Mouse (Mus musculus) forebrain, embryonic 15.5 days (tissue): ENCODE data around the gene Ebf1. TPM values are rescaled to one million over a fixed set of nuclear protein-coding genes. Genes with fewer than 3 reads are reported as not detected.

ENCODE experiments used
- ATAC-seq: fragments of 200-750 bp; cut with Nextera tagmentation; replicated peaks from 2 replicates; pipeline ENCODE4 v1.8.0; 2017; ENCODE audit warnings: mild to moderate bottlenecking, moderate TSS enrichment, moderate library complexity
- H3K27ac ChIP-seq: fragments of 300-500 bp; sonication (generic); replicated peaks from 2 replicates; pipeline ENCODE4 v1.5.1; 2015; ENCODE audit warnings: mild to moderate bottlenecking, inconsistent platforms
- H3K27me3 ChIP-seq: fragments of 300-500 bp; sonication (generic); 2 replicates; pipeline ENCODE4 v1.6.1; 2015; ENCODE audit warnings: inconsistent platforms
- H3K36me3 ChIP-seq: fragments of 300-500 bp; sonication (generic); 2 replicates; pipeline ENCODE4 v1.6.1; 2015; ENCODE audit warnings: mild to moderate bottlenecking, inconsistent platforms
- H3K4me1 ChIP-seq: fragments of 300-500 bp; sonication (generic); 2 replicates; pipeline ENCODE4 v1.6.1; 2015; ENCODE audit warnings: inconsistent platforms
- H3K4me2 ChIP-seq: fragments of 300-500 bp; sonication (generic); replicated peaks from 2 replicates; pipeline ENCODE4 v1.6.1; 2015; ENCODE audit warnings: mild to moderate bottlenecking, inconsistent platforms
- H3K4me3 ChIP-seq: fragments of 300-500 bp; sonication (generic); 2 replicates; pipeline ENCODE4 v1.5.1; 2015; ENCODE audit warnings: mild to moderate bottlenecking, inconsistent platforms
- H3K9ac ChIP-seq: fragments of 300-500 bp; sonication (generic); replicated peaks from 2 replicates; pipeline ENCODE4 v1.6.1; 2015; ENCODE audit warnings: mild to moderate bottlenecking, inconsistent platforms
- H3K9me3 ChIP-seq: fragments of 300-500 bp; sonication (generic); 2 replicates; pipeline ENCODE4 v1.6.1; 2016; ENCODE audit warnings: inconsistent platforms
- WGBS: fragments of 180-500 bp; shearing (Covaris S2); methylation state at CpG from one replicate; pipeline ENCODE4 v1.1.7; 2015; ENCODE audit warnings: mixed read lengths; 5-methylcytosine and 5-hydroxymethylcytosine counted together
- polyA plus RNA-seq: library from polyadenylated mRNA; unstranded; fragments of >200 nt; fragmentation: Nextera tagmentation; extraction: Ambion mirVana; gene quantifications from 2 replicates; pipeline ENCODE4 v1.2.1, GENCODE M21; 2015

The Ebf1 gene
- polyA plus RNA-seq, 1 experiment from 2014 or later = 35.6 TPM

- 79% methylated on average over 4 of the region's 4 CpGs for WGBS
- H3K36me3 ChIP-seq = no peaks in the 10 kb centered on the region
- ATAC-seq = no peak
- no peak overlapping the region for H3K27ac ChIP-seq
- H3K9me3 ChIP-seq = no peaks in the 10 kb centered on the region
- no peak overlapping the region for H3K4me2 ChIP-seq
- H3K4me3 ChIP-seq = no peak overlapping the region
- H3K9ac ChIP-seq = no peak overlapping the region
- H3K27me3 ChIP-seq = no peaks in the 10 kb centered on the region
- H3K4me1 ChIP-seq = no peaks in the 10 kb centered on the region
These were observed 326.7 kb downstream of the Ebf1 start for GRCm38 (mm10) chr11:44943781-44944180.

DNA sequence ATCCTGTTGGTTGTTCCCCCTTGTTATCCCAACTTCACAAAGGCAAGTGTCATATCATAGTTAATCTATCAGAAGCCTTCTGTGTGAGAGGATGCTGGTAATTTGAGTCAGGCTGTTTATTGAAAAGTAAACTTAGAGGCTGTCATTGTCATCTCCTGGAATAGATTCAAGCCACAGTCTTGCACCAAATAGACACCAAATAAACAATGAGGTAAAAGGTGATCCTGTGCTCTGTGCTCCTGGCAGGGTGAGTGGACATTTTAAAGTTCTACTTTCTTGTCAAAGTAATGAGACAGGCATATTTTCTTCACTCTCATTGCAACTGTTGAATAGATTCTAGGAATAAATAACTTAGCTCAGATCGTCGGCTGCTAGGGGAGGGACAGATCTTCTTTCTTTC is 327.3 kb downstream of the Ebf1 start:
- Histone ChIP-seq H3K4me3 (no peak overlapping the region), H3K27me3 (no peaks in the 10 kb centered on the region), H3K36me3 (no peaks in the 10 kb centered on the region), H3K4me1 (no peaks in the 10 kb centered on the region), H3K9me3 (no peaks in the 10 kb centered on the region), H3K9ac (no peak overlapping the region), H3K4me2 (no peak overlapping the region), H3K27ac (no peak overlapping the region)
- 74% methylated on average over 2 of the region's 2 CpGs for WGBS
- ATAC-seq = no peak

GRCm38 (mm10) chr11:44946618-44947017 is 329.5 kb downstream of the Ebf1 start:
- no peak for ATAC-seq
- no peak overlapping the region for H3K4me2 ChIP-seq
- no peaks in the 10 kb centered on the region for H3K36me3 ChIP-seq
- no peak overlapping the region for H3K4me3 ChIP-seq
- no peaks in the 10 kb centered on the region for H3K9me3 ChIP-seq
- no peak overlapping the region for H3K9ac ChIP-seq
- H3K4me1 ChIP-seq = no peaks in the 10 kb centered on the region
- H3K27me3 ChIP-seq = no peaks in the 10 kb centered on the region
- 85% methylated on average over 3 of the region's 3 CpGs for WGBS
- no peak overlapping the region for H3K27ac ChIP-seq

GRCm38 (mm10) chr11:44948541-44948940 is 331.4 kb downstream of the Ebf1 start:
- no peak for ATAC-seq
- 86% methylated on average over 6 of the region's 6 CpGs for WGBS
- H3K9me3 ChIP-seq = no peaks in the 10 kb centered on the region

DNA sequence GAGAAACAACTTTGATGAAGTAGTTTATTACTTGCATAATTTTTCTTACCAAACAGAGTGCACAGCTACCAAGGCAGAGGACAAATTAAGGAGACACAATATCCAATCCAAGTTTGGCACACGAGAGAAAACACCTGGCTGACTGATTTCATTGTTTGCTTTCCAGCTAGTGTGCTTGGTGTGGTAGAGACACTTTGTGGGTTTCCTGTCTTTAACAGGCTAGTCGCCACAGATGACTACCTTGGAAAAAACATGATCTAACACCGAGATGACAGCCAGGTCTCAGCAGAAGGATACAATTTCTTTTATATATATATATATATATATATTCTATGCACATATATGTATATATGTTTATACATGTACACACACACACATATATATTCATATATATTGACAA is 332.0 kb downstream of the Ebf1 start:
- no peaks in the 10 kb centered on the region for H3K4me1 ChIP-seq
- H3K27me3 ChIP-seq = no peaks in the 10 kb centered on the region
- H3K9me3 ChIP-seq = no peaks in the 10 kb centered on the region
- no peak overlapping the region for H3K4me2 ChIP-seq
- H3K36me3 ChIP-seq = no peaks in the 10 kb centered on the region
- WGBS = 85% methylated on average over 3 of the region's 3 CpGs
- H3K27ac ChIP-seq = no peak overlapping the region
- no peak for ATAC-seq
- no peak overlapping the region for H3K4me3 ChIP-seq
- H3K9ac ChIP-seq = no peak overlapping the region

More at GRCm38 (mm10) chr11:44948541-44948940, 331.4 kb downstream of the Ebf1 start:
- Histone ChIP-seq H3K36me3 (no peaks in the 10 kb centered on the region), H3K27me3 (no peaks in the 10 kb centered on the region), H3K4me3 (no peak overlapping the region), H3K27ac (no peak overlapping the region), H3K4me1 (no peaks in the 10 kb centered on the region), H3K9ac (no peak overlapping the region), H3K4me2 (no peak overlapping the region)

DNA sequence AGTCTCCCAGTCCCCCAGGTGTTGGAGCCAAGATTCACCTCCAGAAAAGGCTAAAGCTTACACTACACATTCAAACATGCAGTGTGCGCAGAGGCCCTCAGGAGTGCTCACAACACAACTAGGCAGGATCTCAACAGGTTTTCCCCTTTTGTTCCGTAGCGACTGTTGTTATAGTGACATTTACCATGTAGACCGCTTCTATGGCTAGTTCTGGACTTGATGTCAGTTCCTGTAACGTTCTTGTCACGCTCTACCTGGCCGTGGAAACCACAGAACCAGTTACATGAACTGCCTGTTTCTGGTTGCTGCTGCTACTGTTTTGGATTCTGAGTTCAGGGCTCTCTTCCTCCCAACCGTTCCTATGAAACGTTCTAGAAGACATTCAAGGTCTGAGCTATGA is 333.2 kb downstream of the Ebf1 start:
- Histone ChIP-seq H3K4me3 (no peak overlapping the region), H3K9ac (no peak overlapping the region), H3K27ac (no peak overlapping the region), H3K9me3 (no peaks in the 10 kb centered on the region), H3K27me3 (no peaks in the 10 kb centered on the region), H3K4me2 (no peak overlapping the region), H3K4me1 (no peaks in the 10 kb centered on the region), H3K36me3 (no peaks in the 10 kb centered on the region)
- ATAC-seq = no peak
- WGBS = 91% methylated on average over 9 of the region's 9 CpGs

DNA sequence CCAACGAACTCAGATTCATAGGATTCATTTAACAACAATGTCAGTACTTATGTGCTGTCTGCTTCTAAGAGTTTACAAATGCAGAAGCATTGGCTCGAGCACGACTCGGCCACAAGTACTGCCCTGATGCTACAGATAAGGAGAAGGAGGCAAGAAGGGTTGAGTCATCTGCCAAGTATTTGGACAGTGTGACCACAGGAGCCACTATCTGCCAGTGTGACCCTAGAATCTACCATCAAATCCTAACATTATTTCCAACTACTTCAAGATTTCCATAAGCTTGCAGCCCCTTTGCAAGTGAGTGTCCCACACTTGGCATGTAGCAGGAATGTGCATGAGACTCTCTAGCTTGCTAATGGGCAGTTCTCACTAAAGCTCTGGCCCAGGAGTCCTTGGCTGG is 334.4 kb downstream of the Ebf1 start:
- Histone ChIP-seq H3K4me1 (no peaks in the 10 kb centered on the region), H3K27me3 (no peaks in the 10 kb centered on the region), H3K36me3 (no peaks in the 10 kb centered on the region), H3K9me3 (no peaks in the 10 kb centered on the region), H3K27ac (no peak overlapping the region), H3K4me2 (no peak overlapping the region), H3K9ac (no peak overlapping the region), H3K4me3 (no peak overlapping the region)
- no peak for ATAC-seq
- WGBS = 90% methylated on average over 4 of the region's 4 CpGs

- Histone ChIP-seq H3K36me3 (no peaks in the 10 kb centered on the region), H3K9me3 (no peaks in the 10 kb centered on the region), H3K4me2 (no peak overlapping the region), H3K9ac (no peak overlapping the region), H3K4me3 (no peak overlapping the region), H3K27me3 (no peaks in the 10 kb centered on the region), H3K27ac (no peak overlapping the region), H3K4me1 (no peaks in the 10 kb centered on the region)
- ATAC-seq = no peak
- 74% methylated on average over 1 of the region's 1 CpGs for WGBS
These were observed 336.2 kb downstream of the Ebf1 start for GRCm38 (mm10) chr11:44953337-44953736.

DNA sequence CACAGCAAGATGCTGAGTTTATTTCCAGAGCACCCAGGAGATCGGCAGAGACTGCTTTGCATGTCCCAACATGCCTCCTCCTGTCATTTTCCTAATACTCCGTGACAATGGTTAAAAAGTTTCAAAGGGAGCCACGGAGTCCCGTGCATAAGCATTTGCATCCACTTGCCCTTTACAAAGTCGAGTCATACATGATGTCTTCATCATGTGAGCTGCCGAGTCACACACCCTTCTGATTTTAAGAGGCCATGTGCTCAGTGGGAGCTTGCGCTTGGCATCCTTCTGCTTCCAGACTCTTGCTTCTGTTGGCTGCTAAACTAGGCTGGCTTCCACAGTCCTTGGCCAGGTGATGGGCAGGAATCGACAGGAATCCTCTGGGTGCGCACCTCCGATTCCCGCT is 336.7 kb downstream of the Ebf1 start:
- Histone ChIP-seq H3K9me3 (no peaks in the 10 kb centered on the region), H3K9ac (no peak overlapping the region), H3K4me2 (no peak overlapping the region), H3K36me3 (no peaks in the 10 kb centered on the region), H3K4me1 (no peaks in the 10 kb centered on the region), H3K27me3 (no peaks in the 10 kb centered on the region), H3K4me3 (no peak overlapping the region), H3K27ac (no peak overlapping the region)
- no peak for ATAC-seq
- WGBS = 84% methylated on average over 11 of the region's 11 CpGs

- Histone ChIP-seq H3K4me3 (no peak overlapping the region), H3K27me3 (no peaks in the 10 kb centered on the region), H3K9me3 (no peaks in the 10 kb centered on the region), H3K4me1 (no peaks in the 10 kb centered on the region), H3K27ac (no peak overlapping the region), H3K9ac (no peak overlapping the region), H3K36me3 (no peaks in the 10 kb centered on the region), H3K4me2 (no peak overlapping the region)
- ATAC-seq = no peak
- WGBS = 86% methylated on average over 7 of the region's 7 CpGs
These were observed 337.2 kb downstream of the Ebf1 start for GRCm38 (mm10) chr11:44954362-44954761.

DNA sequence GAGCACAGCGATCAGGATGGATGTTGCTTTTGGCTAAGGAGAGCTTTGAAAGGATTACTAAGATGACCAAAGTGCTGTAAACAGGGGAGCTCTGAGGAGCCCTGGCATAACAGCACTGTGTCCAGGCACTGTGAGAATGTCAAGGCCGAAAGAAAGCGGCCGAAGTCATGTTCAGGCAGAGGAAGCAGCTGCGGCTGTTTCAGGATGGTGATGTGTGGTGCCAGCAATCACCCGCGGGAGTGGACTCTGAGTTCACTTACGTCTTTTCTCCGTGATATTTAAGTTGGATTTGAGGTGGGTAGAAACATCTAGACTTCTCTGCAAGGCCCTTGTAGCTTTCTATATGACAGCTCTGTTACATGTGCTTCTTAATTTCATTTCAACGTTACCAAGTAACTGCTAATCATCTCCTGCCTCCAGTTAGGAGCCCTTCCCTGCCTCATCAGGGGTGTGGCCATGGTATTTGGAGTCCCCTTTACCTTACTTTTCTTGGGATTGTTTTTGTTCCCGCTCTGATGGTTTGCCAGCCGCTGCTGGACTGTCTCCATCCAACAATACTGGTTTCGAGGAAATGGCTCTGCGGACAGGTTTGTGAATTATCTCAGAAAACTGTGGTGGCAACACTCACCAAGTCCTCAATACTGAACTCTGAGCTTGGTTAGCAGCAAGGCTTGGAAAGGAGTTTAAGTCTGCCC is 345.8 kb downstream of the Ebf1 start:
- Histone ChIP-seq H3K27me3 (no peaks in the 10 kb centered on the region), H3K9ac (no peak overlapping the region), H3K4me2 (no peak overlapping the region), H3K4me3 (no peak overlapping the region), H3K4me1 (no peaks in the 10 kb centered on the region), H3K36me3 (no peaks in the 10 kb centered on the region), H3K27ac (no peak overlapping the region), H3K9me3 (no peaks in the 10 kb centered on the region)
- WGBS = 81% methylated on average over 14 of the region's 14 CpGs
- ATAC-seq = no peak

DNA sequence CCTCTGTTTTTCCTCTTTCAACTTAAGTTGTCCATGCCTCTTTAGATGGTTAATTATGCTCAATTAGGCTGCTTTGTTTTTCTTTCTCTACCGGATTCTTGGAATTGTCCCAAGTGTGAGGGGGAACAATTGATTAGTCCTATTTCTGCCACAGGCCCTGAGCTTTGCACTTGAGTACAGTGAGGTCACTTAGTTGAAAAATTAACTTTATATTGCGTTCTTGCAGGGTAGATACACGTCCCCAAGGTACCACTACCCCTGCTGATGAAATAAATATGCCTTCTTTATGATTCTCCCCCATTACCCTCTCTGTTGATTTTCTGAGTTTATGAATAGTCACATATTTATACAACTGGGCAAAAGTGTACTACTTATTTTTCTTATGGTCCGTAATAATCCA is 351.9 kb downstream of the Ebf1 start:
- Histone ChIP-seq H3K4me1 (no peaks in the 10 kb centered on the region), H3K9me3 (no peaks in the 10 kb centered on the region), H3K36me3 (no peaks in the 10 kb centered on the region), H3K27ac (no peak overlapping the region), H3K9ac (no peak overlapping the region), H3K4me3 (no peak overlapping the region), H3K4me2 (no peak overlapping the region), H3K27me3 (0 out of 2 replicates have a peak, but pooled peaks cover 4% of the 10 kb centered on the region)
- 52% methylated on average over 4 of the region's 4 CpGs for WGBS
- ATAC-seq = no peak

DNA sequence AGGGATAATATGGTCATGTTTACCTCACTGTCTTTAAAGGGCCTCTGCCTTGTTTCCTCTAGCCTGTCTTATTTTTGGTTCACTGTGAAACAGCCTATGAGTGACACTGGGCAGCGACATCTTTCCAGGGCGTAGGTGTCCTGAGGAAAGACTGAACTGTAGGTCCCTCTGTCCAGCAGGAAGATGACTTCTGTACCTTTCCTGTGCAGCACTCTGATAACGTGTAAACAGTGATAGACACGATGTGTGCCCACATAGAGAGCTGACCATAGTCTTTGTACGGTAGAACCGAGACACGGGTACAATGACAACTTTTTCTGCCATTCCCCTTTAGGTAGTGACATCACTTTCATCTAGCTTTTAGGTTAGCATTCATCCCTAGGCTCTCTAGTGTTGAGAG is 357.2 kb downstream of the Ebf1 start:
- Histone ChIP-seq H3K27ac (no peak overlapping the region), H3K4me3 (no peak overlapping the region), H3K9me3 (no peaks in the 10 kb centered on the region), H3K9ac (no peak overlapping the region), H3K4me1 (peaks cover 30% of the 10 kb centered on the region), H3K4me2 (no peak overlapping the region), H3K27me3 (0 out of 2 replicates have a peak, but pooled peaks cover 7% of the 10 kb centered on the region), H3K36me3 (no peaks in the 10 kb centered on the region)
- ATAC-seq = no peak
- 88% methylated on average over 7 of the region's 7 CpGs for WGBS
